Mouse (Mus musculus) retina, postnatal 7 days (tissue): ENCODE results near the gene Mogs.

Experiments used
- DNase-seq: peaks from one replicate; pipeline ENCODE4 v3.0.0-alpha.2; 2012; ENCODE audit warnings: low read depth, low spot score

The Mogs gene

DNA sequence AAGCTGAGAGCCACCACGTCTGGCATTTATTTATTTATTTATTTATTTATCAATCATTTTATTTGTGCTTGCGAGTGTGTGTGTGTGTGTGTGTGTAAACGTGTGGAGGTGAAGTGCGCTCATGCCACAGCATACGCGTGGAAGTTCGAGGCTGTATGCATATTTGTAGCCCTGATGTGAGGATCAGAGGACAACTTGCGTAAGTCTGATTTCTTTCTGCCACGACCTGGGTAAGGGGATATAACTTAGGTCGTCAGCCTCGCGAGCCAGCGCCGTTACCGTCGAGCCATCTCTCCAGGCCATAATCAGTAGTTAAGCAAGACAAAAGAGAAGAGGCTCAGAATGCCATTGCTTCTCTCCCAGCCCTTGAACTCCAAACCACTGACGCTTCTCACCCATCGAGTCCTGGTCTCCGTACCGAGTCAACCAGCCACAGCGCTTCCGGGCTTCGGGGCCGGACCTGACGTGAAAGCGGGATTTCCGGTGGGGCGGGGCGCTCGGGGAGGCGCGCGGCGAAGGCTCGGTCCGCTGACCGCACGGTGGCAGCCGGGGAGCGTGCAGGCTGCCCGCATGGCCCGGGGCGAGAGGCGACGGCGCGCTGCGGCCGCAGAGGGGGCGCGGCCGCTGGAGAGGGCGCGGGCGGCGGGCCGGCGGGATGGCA lies at the start of gene Mogs:
Gene Mogs (plus strand): TSS at position 486 of the 661 bp plus-strand sequence.
- DNase-seq: peak; percentile 85

DNA sequence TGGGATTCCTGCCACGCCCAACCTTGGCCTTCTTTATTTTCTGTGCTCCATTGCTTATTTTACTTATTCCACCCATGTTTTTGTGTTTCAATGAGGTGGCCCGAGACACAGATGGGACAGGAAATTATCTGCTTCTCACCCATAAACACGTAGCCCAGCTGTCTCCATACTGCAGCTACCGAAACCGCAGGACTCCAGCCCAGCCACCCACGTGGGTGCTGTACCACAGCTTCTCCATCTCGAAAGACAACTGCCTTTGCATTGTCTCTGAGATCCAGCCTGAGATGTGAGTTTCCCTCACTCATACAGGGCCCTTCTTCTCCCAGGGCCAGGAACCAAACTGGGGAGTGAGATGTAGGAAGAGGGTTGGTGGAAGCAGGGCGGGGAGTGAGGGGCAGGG lies 49.3 kb upstream of the Mogs start:
- no peak for DNase-seq

DNA sequence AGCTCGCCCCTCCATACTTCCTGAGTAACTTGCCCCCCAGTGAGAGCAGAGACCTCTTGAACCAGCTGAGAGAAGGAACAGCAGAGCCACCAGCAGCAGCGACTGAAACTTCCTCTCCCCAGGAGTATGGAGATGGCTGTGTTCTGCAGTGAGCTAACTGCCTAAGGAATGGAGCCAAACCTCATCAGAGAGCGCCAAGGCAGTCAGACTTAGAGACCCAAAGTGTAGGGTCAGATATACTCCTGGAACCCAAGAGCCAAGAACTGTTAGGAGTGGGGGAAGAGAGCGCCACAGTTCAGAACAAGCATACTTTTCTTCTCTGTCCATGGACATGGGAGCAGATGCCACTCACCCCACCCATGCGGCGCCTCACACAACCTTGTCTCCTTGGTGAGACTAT lies 48.9 kb upstream of the Mogs start:
- no peak for DNase-seq

DNA sequence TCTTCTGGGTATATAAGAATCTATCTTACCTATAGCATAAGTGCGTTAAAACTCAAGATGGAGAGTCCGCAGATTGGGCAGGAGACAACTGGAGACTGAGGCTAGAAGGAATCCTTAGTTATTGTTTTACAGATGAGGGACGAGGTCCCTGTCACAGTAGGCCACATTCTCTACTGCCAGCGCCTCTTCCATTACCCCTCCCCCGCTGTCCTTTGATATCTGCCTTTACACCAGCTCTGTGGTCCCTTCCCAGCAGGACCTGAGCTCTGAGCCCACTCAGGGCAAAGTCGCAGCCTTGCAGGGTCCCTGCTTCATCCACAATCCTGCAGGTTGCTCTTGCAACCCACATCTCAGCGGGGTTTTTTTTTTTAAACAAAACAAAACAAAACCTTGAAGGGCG lies 47.1 kb upstream of the Mogs start:
- no peak for DNase-seq

DNA sequence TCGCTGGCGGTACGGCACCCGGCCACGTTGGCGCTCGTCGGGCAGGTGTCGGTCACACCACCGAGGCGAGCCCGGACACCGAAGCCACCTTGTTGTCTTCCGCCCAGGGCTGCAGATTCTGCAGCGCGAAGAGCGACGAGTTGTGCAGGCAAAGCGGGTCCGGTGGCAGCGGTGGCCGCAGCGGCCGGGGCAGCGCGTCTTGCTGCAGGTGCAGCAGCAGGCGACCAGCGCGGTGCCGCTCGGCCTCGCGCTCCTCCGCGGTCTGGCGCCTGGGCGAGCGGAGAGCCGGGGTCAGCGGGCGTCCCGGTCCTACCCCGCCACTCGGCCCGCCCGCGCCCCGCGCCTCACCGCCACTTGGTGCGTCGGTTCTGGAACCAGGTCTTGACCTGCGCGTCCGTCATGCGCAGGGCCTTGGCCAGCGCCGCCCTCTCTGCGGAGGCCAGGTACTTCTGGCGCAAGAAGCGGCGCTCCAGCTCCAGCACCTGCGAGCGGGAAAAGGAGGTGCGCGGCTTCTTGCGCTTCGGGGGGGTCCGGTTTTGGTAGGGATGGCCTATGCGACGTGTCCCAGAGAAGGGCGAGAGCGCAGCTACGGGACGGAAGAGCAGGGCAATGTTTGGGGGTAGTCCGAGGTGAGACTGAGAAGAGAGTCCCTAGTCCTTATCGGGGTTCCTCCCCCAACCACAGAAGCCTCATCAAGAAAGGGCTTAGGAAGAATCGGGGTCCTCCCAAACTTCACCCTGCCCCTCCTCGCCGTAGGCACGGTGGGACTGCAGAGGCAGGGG lies 46.4 kb upstream of the Mogs start:
- DNase-seq: no peak

DNA sequence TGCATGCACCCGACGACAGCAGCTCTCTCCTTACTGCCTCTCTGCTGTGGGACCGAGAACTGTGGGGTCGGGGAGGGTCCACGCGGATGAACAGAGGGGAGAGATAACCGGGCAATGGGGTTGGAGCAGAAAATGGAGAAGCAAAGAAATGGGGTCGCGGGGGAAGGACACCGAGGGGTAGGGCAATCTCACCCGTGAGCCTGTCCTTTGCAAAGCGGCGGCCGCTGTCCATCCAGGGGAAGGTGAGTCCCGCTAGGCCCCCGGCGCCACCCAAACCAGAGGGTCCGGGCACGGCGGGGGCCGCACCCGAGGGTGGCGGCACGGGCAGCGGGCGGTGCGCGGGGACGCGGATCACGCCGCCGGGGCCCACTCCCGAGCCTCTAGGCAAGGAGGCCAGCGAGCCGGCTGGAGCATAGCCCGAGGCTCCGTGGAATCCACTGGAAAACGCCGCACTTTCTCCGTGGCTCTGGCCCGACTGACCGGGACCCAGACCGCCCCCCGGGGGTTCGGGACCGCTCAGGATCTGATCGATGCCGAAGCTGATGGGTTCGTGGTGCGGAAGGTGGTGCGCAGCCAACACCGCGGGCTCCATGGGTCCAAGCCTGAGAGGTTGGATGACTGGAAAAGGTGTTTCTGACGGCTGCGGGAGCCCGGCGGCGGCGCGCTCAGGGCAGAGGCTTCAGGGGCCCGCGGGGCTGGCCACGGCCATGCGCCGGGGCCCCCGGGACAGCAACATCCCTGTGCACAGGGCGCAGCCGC lies 45.6 kb upstream of the Mogs start:
- DNase-seq: no peak

DNA sequence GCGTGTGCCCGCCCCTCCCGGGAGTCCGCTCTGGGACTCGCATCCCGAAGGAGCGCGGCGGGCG lies 45.2 kb upstream of the Mogs start, which contains the start of gene Tlx2:
Gene Tlx2 (minus strand): TSS at position 47 of the 64 bp plus-strand sequence.
- DNase-seq: no peak

DNA sequence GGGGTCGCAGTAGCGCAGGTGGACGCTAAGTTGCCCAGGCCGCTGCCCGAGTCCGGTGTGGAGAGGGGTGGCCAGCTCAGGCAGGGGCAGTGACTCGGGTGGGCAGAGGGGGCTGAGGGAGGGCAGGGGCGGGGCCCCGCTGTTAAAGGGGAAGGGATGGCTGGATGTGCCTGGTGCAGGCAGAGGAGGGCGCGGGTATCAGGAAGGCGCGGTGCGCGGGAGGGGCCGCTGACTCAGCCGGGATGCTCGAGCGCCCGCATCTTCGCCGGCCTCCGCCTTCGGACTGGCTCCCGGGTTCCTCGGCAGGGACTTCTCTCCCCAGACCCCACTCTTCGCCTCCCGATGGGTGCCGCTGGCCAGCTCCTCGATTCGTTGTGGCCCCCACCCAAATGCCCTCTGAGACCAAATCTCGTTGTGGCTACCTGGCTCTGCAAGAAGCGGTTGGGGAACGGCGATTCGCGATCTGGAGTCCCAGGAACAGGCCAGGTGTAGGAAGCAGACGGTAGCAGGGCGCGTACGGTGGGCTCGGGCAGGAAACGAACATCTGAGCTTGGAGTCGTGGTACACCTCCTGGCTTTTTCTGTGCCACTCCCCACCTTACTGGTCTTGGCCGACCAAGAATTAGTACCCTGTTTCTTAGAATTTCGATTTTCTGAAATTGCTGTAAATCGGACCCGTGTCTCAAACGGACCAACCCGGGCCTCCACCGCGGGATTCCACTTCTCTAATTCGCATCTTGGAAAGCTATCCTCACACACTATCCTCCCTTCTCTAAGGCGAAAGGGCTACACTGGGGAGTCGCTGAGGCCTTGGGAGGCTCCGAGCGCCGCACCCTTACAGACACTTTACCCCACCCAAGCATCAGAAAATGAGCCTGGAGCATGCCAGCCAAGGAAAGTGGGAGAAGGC lies 44.7 kb upstream of the Mogs start:
- DNase-seq: no peak

DNA sequence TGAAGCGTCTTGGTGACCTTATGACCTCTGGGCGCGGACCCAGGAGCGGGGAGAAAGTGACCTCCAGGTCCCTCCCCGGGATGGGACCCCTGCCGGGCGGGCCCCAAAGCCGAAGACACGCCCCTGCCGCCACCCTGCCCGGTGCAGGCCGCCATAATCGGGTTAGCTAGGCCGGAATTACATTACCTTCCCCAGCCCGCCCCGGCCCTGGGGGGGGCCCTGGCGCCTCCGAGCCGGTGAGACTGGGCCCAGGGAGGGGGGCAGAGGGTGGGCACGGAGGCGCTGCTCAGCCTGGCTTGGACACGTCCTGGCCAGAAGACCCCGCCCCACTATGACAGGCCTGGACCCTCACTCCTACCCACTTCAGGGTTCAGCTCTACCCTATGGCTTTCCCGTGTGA lies 44.1 kb upstream of the Mogs start:
- DNase-seq: no peak

DNA sequence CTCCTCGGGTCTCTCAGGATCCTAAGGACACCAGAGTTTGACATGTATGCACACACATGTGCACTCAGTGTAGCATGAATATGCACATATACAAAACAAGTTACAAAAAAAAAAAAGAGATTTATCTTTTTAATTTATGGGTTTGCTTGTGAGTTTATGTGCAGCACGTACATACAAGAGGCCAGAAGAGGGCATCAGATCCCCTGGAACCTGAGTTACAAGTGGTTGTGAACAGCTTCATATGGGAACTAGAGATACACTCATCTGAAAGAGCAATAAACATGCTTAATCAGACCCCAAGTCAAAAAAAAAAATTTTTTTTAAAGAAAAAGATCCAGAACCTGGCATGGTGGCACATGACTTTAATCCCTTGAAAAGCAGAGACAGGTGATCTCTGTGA lies 40.3 kb upstream of the Mogs start:
- DNase-seq: no peak

DNA sequence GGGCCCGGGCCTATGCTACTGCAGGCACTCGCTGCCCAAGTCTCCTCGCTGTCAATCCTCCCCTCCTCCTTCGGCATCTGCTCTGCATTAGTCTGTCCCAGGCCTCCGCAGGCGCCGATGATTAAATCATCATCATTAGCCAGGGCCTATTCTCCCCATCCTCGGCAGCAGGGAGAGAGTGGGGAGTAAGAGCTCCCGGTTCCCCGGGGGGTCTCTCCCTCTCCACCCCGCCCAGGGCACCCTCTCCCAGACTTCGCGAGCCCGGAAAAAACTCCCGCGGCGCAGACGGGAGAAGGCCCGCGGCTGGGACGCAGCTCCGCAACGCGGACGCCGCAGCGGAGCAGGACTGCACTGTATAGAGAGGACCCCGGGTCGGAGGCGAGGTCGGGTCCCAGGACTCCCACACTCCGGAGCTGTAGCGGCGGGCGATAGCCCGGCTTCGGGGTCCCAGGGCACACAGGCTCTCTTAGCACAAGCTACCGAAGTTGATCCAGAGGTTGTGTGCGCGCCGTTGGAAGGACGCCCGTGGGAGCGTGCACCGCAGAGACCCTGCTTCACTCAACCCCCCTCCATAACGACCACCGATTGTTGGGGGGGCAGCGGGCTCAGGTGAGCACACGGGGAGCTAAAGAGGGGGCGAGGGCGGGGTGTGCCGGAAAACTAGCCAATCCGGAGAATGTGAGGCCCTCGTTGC lies 37.5 kb upstream of the Mogs start, which contains the start of gene Pcgf1:
Gene Pcgf1 (plus strand): TSS at position 240 of the 694 bp plus-strand sequence.
- no peak for DNase-seq

DNA sequence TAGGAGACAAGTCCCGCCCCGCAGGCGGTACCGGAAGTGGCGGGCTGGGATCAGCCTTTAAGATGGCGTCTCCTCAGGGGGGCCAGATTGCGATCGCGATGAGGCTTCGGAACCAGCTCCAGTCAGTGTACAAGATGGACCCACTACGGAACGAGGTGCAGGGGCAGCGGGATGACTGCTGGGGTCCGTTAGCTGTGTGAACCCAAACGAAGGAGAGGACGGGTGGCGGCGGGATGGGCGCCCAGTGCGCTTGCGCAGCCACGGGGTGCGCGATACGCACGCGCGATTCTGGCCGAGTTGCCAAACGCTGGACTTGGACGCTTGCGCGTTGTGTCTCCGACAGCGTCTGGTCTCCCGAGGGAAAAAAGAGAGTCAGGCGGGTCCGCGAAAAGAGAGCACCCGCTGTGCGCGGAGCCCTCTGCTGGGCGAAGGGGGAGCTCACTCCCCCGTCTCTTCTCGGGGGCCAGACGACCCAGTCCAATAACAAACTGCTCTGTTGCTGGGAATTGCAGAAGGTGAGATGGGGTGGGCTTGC lies 36.9 kb upstream of the Mogs start:
- DNase-seq: peak; percentile 98

DNA sequence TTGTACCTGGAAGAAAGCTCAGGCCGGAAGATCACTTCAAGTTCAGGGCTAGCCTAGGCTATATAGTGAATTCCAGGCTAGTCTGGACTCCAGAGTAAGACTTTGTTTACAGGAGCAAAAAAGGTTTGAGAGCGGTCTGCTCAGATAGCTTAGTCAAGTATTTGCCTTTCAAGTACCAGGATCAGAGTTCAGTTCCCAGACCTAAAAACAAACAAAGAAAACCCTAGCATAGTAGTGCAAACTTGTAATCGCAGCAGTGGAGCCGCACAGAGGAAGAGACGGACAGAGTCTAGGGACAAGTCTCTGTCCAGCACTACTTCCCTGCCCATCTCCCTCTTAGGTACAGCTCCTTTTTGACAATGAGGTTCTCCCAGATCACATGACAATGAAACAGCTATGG lies 35.1 kb upstream of the Mogs start:
- no peak for DNase-seq

DNA sequence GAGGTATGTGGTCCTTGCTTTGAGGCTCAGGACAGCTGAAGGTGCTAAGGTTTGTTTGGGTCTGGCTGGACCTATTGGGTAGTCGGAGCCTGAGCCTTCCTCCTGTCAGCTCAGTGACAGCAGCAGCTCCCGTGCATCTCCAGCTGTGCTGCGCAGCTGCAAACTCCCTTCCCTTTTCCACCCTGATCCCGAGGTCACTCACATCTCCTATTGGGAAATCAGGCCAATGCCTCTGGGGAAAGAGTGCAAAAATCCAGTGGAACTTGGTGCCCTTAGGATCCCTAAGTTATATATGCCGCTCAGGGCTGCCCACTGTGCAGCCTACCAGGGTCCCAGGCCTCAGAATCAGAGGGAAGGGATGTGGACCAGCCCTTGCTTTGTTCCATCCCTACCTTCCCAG lies 31.8 kb upstream of the Mogs start:
- DNase-seq: no peak

DNA sequence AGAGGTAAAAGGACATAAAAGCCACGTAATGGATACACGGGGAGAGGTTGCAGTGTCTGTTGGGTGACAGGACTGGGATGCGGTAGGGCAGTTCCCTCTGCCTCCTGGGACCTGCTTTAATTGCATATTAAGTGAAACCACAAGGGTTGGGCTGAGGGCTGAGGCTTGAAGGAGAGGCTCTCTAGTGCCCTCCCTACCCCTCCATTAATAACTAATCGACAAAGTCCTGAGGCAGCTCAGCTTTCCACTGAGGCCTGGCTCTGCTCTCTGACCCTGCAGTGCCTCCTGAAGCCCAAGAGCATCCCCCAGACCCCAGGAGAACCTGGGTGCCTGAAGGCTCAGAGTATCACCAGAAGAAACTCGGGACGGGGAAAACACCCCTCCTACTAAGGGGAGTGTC lies 30.8 kb upstream of the Mogs start:
- DNase-seq: no peak

DNA sequence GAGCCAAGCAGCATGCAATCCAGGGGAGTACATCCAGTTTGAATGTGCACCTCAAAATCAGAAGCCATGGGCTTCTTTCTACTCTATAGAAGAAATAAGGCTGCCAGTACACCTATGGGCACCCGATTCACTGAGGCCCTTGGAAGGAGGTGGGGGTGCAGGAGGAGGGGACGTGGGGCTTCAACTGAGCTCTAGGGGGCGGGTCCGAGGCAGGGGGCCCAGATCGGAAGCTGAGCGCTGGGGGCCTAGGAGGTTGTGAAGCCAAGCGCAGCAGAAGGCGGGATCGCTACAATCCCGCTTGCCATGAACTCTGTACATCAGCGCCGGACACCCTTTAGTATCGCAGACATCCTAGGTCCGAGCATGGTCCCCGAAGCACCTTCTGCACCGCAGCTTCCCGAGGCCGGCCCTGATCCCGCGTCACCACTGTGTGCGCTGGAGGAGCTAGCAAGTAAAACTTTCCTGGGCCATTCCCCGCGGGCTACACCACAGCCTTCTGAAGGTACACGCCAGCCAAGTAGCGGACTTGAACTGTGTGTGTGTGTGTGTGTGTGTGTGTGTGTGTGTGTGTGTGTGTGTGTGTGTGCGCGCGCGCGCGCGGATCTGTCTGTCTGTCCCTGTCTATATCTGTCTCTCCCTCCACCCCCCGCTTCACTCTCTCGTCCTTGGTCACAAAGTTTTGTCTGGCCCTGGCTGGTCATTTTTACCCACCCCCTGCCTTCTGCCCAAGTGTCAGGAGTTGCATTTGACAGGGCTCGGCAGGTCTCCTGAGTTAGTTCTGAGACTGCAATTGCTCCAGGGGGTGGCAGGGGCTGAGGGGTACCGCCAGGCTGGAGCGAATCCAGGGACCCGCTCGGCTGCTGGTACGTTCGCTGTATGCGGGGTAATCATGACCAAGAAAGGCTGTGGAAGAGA lies 28.9 kb upstream of the Mogs start, which contains the start of gene Lbx2:
Gene Lbx2 (plus strand): TSS at position 247 of the 915 bp plus-strand sequence.
- DNase-seq: no peak

DNA sequence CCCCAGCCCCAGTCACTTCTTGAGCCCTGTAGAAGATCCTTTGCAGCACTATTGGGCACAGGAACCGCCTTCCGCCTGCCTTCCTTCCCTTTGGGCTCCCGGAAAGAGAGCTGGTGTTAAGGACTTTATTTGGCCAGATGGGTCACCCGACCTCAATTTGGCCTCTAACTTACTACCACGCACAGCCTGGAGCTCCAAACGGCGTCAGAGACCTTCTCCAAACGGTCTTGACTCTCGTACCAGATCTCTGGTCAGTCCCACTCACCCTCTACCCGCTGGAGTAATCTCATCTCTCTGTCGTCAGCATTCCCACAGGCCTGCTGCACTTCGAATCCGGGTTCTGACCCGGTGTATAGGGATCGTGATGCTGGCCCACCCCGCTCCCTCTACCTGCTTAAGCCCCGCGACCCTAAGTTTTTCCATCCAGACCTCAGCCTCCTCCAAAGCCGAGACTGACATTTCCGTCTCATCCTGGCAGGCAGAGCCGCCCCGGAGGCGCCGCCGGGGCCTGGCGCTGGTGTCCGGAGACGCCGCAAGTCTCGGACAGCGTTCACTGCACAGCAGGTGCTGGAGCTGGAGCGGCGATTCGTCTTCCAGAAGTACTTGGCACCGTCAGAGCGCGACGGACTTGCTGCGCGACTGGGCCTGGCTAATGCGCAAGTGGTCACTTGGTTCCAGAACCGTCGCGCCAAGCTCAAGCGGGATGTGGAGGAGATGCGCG lies 27.9 kb upstream of the Mogs start:
- no peak for DNase-seq

DNA sequence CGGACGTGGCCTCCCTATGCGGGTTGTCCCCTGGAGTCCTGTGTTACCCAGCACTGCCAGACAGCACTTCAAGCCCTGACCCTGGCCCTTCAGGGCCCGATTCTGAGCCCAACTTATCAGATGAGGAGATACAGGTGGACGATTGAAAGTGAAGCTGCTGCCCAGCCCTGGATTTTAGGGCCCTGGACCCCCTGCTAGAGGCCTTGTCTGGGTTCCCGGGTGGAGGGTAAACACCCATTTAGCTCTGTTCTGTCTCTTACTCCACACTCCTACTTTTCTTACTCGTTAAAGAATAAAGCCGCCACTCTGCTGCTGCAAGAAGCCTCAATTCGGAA lies 27.4 kb upstream of the Mogs start:
- no peak for DNase-seq

DNA sequence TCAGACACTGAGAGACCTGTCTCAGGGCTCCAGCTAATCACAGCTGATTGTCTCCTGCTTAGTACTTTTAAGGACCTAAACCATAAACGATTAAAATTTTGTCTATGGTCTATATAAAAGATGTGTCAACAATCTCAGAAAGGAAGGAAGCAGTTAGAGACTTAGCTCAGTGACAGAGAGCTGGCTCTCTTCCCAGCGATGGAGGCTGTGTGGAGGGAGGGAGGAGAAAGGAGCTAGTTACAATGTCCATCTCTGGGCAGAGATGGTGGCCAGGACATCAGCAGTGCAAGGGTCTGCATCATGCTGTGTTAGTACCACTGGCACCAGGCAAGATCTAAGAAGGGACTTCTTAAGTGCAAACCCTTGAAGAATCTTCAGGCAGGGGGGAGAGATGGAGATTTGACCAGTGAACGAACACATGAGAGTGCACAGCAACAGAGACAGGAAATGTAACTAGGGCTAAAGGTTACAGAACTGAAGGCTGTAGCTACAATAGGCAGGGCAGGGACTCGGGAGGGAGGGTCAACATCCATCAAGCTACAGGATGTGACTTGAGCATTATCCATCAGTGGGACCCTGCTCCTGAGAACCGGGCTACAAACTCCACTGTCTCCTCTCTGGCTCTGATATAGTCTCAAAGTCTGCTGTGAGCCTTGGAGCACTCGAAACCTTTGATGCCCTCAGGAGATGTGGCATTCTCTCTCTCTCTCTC lies 22.7 kb upstream of the Mogs start:
- no peak for DNase-seq
